Mouse (Mus musculus): ENCODE measurements around the gene Prkch. TPM values are rescaled to one million over a fixed set of nuclear protein-coding genes. Genes with fewer than 3 reads are reported as not detected.

Prkch gene
- total and polyA plus RNA-seq, 2 experiments from 2014 or later, result 10.4 to 16.7 TPM

GRCm38 (mm10) chr12:73762001-73762400, 177.4 kb downstream of the Prkch start:
- TF ChIP-seq CTCF (IDR thresholded peaks at IDR 0.05; ENCODE audit: low read depth), result no peak
- Histone ChIP-seq H3K27me3 (ENCODE audit: insufficient read depth, low read length) (no peaks in the 10 kb centered on the region), H3K4me3 (ENCODE audit: low read depth, low read length) (no peak overlapping the region), H3K4me1 (ENCODE audit: insufficient read depth) (no peaks in the 10 kb centered on the region), H3K4me2 (ENCODE audit: low read depth) (no peak overlapping the region), H3K9ac (no peak overlapping the region), H3K27ac (ENCODE audit: low read depth, low read length) (no peak overlapping the region), H3K9me3 (ENCODE audit: low read length) (no peaks in the 10 kb centered on the region), H3K36me3 (ENCODE audit: insufficient read depth) (no peaks in the 10 kb centered on the region)
- no peak for ATAC-seq
- DNase-seq, result no peak
- WGBS, result 78% methylated on average over 6 of the region's 6 CpGs

- Histone ChIP-seq H3K4me2 (ENCODE audit: low read depth) (no peak overlapping the region), H3K9ac (no peak overlapping the region), H3K36me3 (ENCODE audit: insufficient read depth) (no peaks in the 10 kb centered on the region), H3K9me3 (ENCODE audit: low read length) (no peaks in the 10 kb centered on the region), H3K4me3 (ENCODE audit: low read depth, low read length) (no peak overlapping the region), H3K27ac (ENCODE audit: low read depth, low read length) (no peak overlapping the region), H3K27me3 (ENCODE audit: insufficient read depth, low read length) (no peaks in the 10 kb centered on the region), H3K4me1 (ENCODE audit: insufficient read depth) (no peaks in the 10 kb centered on the region)
- 58% methylated on average over 3 of the region's 3 CpGs for WGBS
- ATAC-seq (no peak), DNase-seq (no peak)
- no peak for TF ChIP-seq CTCF (IDR thresholded peaks at IDR 0.05; ENCODE audit: low read depth)
These were observed 178.2 kb downstream of the Prkch start for GRCm38 (mm10) chr12:73762762-73763161.

GRCm38 (mm10) chr12:73764649-73765525, 180.3 kb downstream of the Prkch start:
- Histone ChIP-seq H3K36me3 (ENCODE audit: insufficient read depth) (no peaks in the 10 kb centered on the region), H3K4me1 (ENCODE audit: insufficient read depth) (no peaks in the 10 kb centered on the region), H3K9ac (no peak overlapping the region), H3K4me2 (ENCODE audit: low read depth) (no peak overlapping the region), H3K4me3 (ENCODE audit: low read depth, low read length) (no peak overlapping the region), H3K27me3 (ENCODE audit: insufficient read depth, low read length) (no peaks in the 10 kb centered on the region), H3K27ac (ENCODE audit: low read depth, low read length) (no peak overlapping the region), H3K9me3 (ENCODE audit: low read length) (no peaks in the 10 kb centered on the region)
- ATAC-seq, result no peak; the same call in 1 of the 2 replicates
- no peak for TF ChIP-seq CTCF (IDR thresholded peaks at IDR 0.05; ENCODE audit: low read depth)
- WGBS, result 56% methylated on average over 15 of the region's 15 CpGs
- no peak for DNase-seq

- DNase-seq (no peak), ATAC-seq (no peak)
- Histone ChIP-seq H3K27me3 (ENCODE audit: insufficient read depth, low read length) (no peaks in the 10 kb centered on the region), H3K4me2 (ENCODE audit: low read depth) (no peak overlapping the region), H3K4me1 (ENCODE audit: insufficient read depth) (no peaks in the 10 kb centered on the region), H3K36me3 (ENCODE audit: insufficient read depth) (no peaks in the 10 kb centered on the region), H3K9me3 (ENCODE audit: low read length) (no peaks in the 10 kb centered on the region), H3K27ac (ENCODE audit: low read depth, low read length) (no peak overlapping the region), H3K4me3 (ENCODE audit: low read depth, low read length) (no peak overlapping the region), H3K9ac (no peak overlapping the region)
- WGBS, result 91% methylated on average over 8 of the region's 8 CpGs
- TF ChIP-seq CTCF (IDR thresholded peaks at IDR 0.05; ENCODE audit: low read depth), result no peak
These were observed 181.6 kb downstream of the Prkch start for GRCm38 (mm10) chr12:73766152-73766551.

- no peak overlapping the region for H3K4me2 ChIP-seq (ENCODE audit: low read depth)
- H3K27me3 ChIP-seq (ENCODE audit: insufficient read depth, low read length), result no peaks in the 10 kb centered on the region
- no peaks in the 10 kb centered on the region for H3K36me3 ChIP-seq (ENCODE audit: insufficient read depth)
- H3K9me3 ChIP-seq (ENCODE audit: low read length), result no peaks in the 10 kb centered on the region
- no peaks in the 10 kb centered on the region for H3K4me1 ChIP-seq (ENCODE audit: insufficient read depth)
- WGBS, result 53% methylated on average over 5 of the region's 5 CpGs
- H3K4me3 ChIP-seq (ENCODE audit: low read depth, low read length), result no peak overlapping the region
- no peak overlapping the region for H3K27ac ChIP-seq (ENCODE audit: low read depth, low read length)
- H3K9ac ChIP-seq, result no peak overlapping the region
- TF ChIP-seq CTCF (IDR thresholded peaks at IDR 0.05; ENCODE audit: low read depth), result no peak
- no peak for ATAC-seq
- no peak for DNase-seq
These were observed 184.2 kb downstream of the Prkch start for GRCm38 (mm10) chr12:73768788-73769187.

GRCm38 (mm10) chr12:73769536-73769935, 184.9 kb downstream of the Prkch start:
- Histone ChIP-seq H3K27me3 (ENCODE audit: insufficient read depth, low read length) (no peaks in the 10 kb centered on the region), H3K36me3 (ENCODE audit: insufficient read depth) (no peaks in the 10 kb centered on the region), H3K9ac (no peak overlapping the region), H3K9me3 (ENCODE audit: low read length) (no peaks in the 10 kb centered on the region), H3K4me3 (ENCODE audit: low read depth, low read length) (no peak overlapping the region), H3K27ac (ENCODE audit: low read depth, low read length) (no peak overlapping the region), H3K4me2 (ENCODE audit: low read depth) (no peak overlapping the region), H3K4me1 (ENCODE audit: insufficient read depth) (no peaks in the 10 kb centered on the region)
- 91% methylated on average over 6 of the region's 6 CpGs for WGBS
- ATAC-seq, result no peak
- no peak for TF ChIP-seq CTCF (IDR thresholded peaks at IDR 0.05; ENCODE audit: low read depth)
- no peak for DNase-seq

- ATAC-seq (no peak), DNase-seq (no peak)
- H3K9ac ChIP-seq, result no peak overlapping the region
- H3K36me3 ChIP-seq (ENCODE audit: insufficient read depth), result no peaks in the 10 kb centered on the region
- 63% methylated on average over 1 of the region's 1 CpGs for WGBS
- no peaks in the 10 kb centered on the region for H3K27me3 ChIP-seq (ENCODE audit: insufficient read depth, low read length)
- H3K27ac ChIP-seq (ENCODE audit: low read depth, low read length), result no peak overlapping the region
- no peak overlapping the region for H3K4me2 ChIP-seq (ENCODE audit: low read depth)
- no peak for TF ChIP-seq CTCF (IDR thresholded peaks at IDR 0.05; ENCODE audit: low read depth)
- H3K9me3 ChIP-seq (ENCODE audit: low read length), result no peaks in the 10 kb centered on the region
- H3K4me1 ChIP-seq (ENCODE audit: insufficient read depth), result no peaks in the 10 kb centered on the region
- H3K4me3 ChIP-seq (ENCODE audit: low read depth, low read length), result no peak overlapping the region
These were observed 186.2 kb downstream of the Prkch start for GRCm38 (mm10) chr12:73770771-73771170.
